Mouse (Mus musculus): Measurements from ENCODE around the gene Plppr2. TPM values are rescaled to one million over a fixed set of nuclear protein-coding genes. Genes with fewer than 3 reads are reported as not detected.

The Plppr2 gene
- polyA plus RNA-seq, 1 experiment from 2014 or later: 37.8 TPM

DNA sequence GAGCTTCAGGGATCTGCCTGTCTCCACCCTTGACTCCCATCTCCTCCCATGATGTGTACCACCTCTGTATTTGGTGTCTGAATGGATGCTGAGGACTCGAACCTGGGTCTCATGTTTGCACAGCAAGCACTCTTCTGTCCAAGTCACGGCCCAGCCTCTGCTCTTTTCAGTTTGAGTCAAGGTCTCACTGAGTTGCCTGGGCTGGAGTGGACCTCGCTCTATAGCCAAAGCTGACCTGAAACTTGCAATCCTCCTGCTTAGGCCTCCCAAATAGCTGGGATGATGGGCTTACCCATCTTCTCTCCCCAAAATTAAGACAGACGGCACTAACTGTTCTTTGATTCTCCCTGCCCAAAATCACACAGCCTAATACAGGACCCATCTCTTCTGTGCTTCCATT lies 13.8 kb upstream of the Plppr2 start:
- no peak for ATAC-seq

DNA sequence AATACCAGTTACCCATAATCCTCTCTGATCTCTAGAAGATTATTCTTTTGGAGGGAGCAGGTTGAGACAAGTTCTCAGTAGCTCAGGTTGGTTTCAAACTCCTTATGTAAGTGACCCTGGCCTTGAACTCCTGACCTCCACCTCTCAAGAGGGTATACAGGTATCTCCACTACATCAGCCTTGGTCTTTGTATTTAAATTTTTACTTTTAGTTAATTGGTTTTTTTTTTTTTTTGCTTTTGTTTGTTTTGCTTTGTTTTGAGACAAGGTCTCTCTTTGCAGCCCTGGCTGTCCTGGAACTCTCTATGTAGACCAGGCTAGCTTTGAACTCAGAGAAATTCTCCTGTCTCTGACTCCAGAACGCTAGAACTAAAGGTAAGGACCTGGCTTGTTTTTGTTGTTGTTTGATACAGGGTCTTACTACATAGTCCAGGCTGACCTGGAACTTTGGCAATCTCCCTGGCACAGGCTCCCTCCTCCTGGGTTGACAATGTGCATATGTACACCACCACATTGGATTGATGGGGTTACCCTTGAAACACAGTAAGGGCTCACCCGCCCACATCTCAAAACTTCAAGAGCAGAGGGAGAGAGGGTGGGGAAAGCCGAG lies 13.2 kb upstream of the Plppr2 start:
- Histone ChIP-seq H3K36me3 (ENCODE audit: poor library complexity, severe bottlenecking) (peaks cover 9% of the 10 kb centered on the region; the same call in 1 of the 2 replicates), H3K4me2 (no peak overlapping the region), H3K4me1 (peaks cover 12% of the 10 kb centered on the region), H3K27me3 (no peaks in the 10 kb centered on the region; the same call in 1 of the 2 replicates), H3K4me3 (no peak overlapping the region), H3K9me3 (replicated peaks) (no peaks in the 10 kb centered on the region), H3K9ac (no peak overlapping the region), H3K27ac (no peak overlapping the region)
- 87% methylated on average over 3 of the region's 3 CpGs for WGBS
- no peak for ATAC-seq

More for the DNA sequence above, 13.8 kb upstream of the Plppr2 start:
- Histone ChIP-seq H3K9ac (no peak overlapping the region), H3K4me1 (peaks cover 16% of the 10 kb centered on the region), H3K9me3 (replicated peaks) (no peaks in the 10 kb centered on the region), H3K4me3 (no peak overlapping the region), H3K36me3 (ENCODE audit: poor library complexity, severe bottlenecking) (peaks cover 9% of the 10 kb centered on the region; the same call in 1 of the 2 replicates), H3K27me3 (no peaks in the 10 kb centered on the region; the same call in 1 of the 2 replicates), H3K4me2 (no peak overlapping the region), H3K27ac (no peak overlapping the region)
- 84% methylated on average over 4 of the region's 4 CpGs for WGBS

DNA sequence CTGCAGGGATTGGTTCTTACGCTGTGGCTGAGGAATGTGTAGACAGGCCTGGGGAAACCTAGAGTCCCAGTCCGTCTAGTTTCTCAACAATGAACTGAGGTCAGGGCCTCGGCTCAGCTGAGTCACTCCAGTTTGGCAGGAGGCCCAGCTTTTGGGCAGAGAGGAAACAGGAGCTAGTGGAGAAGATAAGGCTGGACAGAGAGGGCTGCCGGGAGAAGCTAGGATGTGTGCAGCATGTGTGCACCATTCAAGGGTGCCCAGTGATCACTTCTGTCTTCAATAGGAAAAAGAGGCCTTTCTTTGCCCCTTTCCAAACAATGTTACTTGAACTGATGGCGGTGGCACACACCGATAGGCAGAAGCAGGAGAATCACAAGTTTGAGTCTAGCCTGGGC lies 12.7 kb upstream of the Plppr2 start:
- Histone ChIP-seq H3K9ac (no peak overlapping the region), H3K27ac (no peak overlapping the region), H3K27me3 (no peaks in the 10 kb centered on the region; the same call in 1 of the 2 replicates), H3K4me1 (peaks cover 12% of the 10 kb centered on the region), H3K36me3 (ENCODE audit: poor library complexity, severe bottlenecking) (peaks cover 9% of the 10 kb centered on the region; the same call in 1 of the 2 replicates), H3K4me3 (no peak overlapping the region), H3K9me3 (replicated peaks) (no peaks in the 10 kb centered on the region), H3K4me2 (no peak overlapping the region)
- ATAC-seq: no peak
- WGBS: 75% methylated on average over 6 of the region's 6 CpGs

DNA sequence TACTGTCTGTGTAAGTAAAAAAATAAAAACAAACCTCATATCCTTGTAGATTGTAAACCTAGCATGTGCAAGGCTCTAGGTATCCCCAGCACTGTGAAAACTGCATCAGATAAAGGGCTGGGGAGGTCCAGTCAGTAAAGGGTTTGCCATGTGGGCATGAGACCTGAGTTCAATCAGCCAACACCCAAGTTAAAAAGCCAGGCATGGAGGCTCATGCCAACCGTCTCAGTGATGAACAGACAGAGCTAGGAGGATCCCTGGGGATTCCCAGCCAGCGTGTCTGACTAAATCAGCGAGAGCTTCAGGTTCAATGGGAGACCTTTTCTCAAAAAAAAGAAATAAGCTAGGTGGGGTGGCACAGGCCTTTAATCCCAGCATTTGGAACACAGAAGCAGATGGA lies 11.8 kb upstream of the Plppr2 start:
- Histone ChIP-seq H3K9me3 (replicated peaks) (no peaks in the 10 kb centered on the region), H3K9ac (no peak overlapping the region), H3K27me3 (no peaks in the 10 kb centered on the region; the same call in 1 of the 2 replicates), H3K36me3 (ENCODE audit: poor library complexity, severe bottlenecking) (peaks cover 9% of the 10 kb centered on the region; the same call in 1 of the 2 replicates), H3K27ac (no peak overlapping the region), H3K4me1 (peaks cover 12% of the 10 kb centered on the region), H3K4me2 (no peak overlapping the region), H3K4me3 (no peak overlapping the region)
- WGBS: 93% methylated on average over 3 of the region's 3 CpGs
- no peak for ATAC-seq

DNA sequence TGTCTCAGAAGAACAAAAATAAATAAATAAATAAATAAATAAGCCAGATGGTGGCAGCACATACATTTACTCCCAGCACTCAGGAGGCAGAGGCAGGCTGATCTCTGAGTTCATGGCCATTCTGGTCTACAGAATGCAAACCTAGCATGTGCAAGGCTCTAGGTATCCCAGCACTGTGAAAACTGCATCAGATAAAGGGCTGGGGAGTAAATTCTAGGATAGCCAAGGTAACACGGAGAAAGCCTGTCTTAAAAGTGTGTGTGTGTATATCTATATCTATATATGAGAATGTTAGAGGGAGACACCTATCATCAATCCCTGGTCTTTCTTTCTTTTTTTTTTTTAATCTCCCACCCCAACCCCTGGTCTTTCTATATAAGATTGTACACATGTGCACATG lies 11.3 kb upstream of the Plppr2 start:
- ATAC-seq: no peak
- no peak overlapping the region for H3K9ac ChIP-seq
- 95% methylated on average over 1 of the region's 1 CpGs for WGBS
- H3K36me3 ChIP-seq (ENCODE audit: poor library complexity, severe bottlenecking): peaks cover 9% of the 10 kb centered on the region; the same call in 1 of the 2 replicates
- H3K27me3 ChIP-seq: no peaks in the 10 kb centered on the region; the same call in 1 of the 2 replicates
- H3K4me3 ChIP-seq: no peak overlapping the region
- H3K9me3 ChIP-seq (replicated peaks): no peaks in the 10 kb centered on the region
- H3K27ac ChIP-seq: no peak overlapping the region
- H3K4me1 ChIP-seq: peaks cover 12% of the 10 kb centered on the region
- H3K4me2 ChIP-seq: 0 out of 2 replicates have a peak overlapping the region, but pooled peaks have one; percentile 64

DNA sequence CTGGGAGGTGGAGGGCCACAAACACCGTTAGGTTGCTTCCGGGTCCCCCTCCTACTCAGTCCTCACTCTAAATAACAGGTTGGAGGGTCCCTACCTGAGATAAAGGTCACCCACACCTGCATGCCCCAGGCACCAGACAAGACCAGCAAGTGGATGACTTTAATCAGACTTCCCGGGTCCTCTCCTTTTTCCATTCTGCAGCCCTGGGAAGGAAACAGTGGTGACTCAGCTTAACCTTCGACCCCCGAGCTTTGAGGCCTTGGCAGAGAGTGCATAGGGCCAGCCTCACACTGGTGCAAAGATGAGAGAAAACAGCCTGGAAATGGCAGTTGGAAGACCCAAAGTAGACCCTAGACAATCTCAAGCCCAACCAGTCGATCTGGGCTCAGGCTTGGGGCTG lies 10.7 kb upstream of the Plppr2 start:
- peak overlapping the region; percentile 64 for H3K4me2 ChIP-seq
- H3K27ac ChIP-seq: no peak overlapping the region
- no peaks in the 10 kb centered on the region for H3K9me3 ChIP-seq (replicated peaks)
- no peak for ATAC-seq
- 84% methylated on average over 6 of the region's 6 CpGs for WGBS
- H3K4me3 ChIP-seq: peak overlapping the region; percentile 55
- peaks cover 12% of the 10 kb centered on the region for H3K4me1 ChIP-seq
- peak overlapping the region; percentile 77 for H3K9ac ChIP-seq
- H3K36me3 ChIP-seq (ENCODE audit: poor library complexity, severe bottlenecking): peaks cover 9% of the 10 kb centered on the region; the same call in 1 of the 2 replicates
- no peaks in the 10 kb centered on the region for H3K27me3 ChIP-seq

DNA sequence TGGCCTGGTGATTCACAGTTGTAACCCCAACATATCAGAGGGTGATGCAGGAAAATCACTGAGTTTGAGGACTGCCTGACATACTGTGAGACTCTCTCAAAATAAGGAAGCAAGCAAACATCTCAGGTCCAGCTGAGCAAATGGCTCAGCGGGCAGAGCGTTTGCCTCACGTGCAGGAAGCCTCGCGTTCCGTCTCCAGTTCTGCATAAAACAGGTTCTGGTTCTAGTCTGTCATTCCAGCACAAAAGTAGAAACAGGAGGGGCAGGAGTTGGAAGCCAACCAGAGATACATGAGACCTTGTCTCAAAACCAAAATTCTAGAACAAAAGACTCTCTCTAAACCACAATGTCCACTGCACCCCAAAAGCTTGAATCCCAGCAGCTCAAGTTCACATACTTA lies 10.0 kb upstream of the Plppr2 start:
- H3K4me2 ChIP-seq: peak overlapping the region; percentile 64
- peaks cover 12% of the 10 kb centered on the region for H3K4me1 ChIP-seq
- peak overlapping the region; percentile 60 for H3K27ac ChIP-seq
- peaks cover 8% of the 10 kb centered on the region; the same call in 1 of the 2 replicates for H3K36me3 ChIP-seq (ENCODE audit: poor library complexity, severe bottlenecking)
- WGBS: 1% methylated on average over 6 of the region's 6 CpGs
- H3K4me3 ChIP-seq: peak overlapping the region; percentile 55
- no peaks in the 10 kb centered on the region for H3K27me3 ChIP-seq
- no peaks in the 10 kb centered on the region for H3K9me3 ChIP-seq (replicated peaks)
- no peak for ATAC-seq
- peak overlapping the region; percentile 77 for H3K9ac ChIP-seq

DNA sequence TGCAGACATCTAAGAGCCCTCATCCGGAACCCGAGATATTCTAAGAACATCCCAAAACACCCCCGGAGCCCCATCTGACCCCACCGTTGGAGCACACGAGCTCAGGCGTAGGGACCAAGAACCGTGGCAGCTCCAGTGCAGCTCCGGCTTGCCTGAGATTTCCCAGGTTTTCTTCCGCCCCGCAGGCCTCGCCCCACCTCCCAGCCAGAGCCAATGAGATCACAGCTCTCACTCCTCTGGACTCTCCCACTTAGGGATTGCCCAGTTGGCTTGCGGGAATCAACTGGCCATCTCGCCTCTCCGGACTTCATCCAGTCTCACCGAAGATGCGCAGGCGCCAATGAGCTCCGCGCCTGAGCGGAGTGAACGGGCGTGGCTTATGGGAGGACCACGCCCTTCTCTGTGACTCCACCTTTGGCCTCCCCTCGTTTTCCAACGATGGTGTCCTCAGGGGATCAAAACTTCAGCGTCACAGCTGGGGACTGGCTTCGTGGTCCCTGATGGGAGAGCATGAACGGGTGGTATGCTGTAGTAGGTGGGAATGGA lies 9.6 kb upstream of the Plppr2 start, which contains the start of the genes Ccdc159 and Tmem205:
Gene Ccdc159, plus strand, starts transcription at position 264 of the 546 bp plus-strand sequence.
Gene Tmem205, minus strand, starts transcription at position 349 of the 546 bp plus-strand sequence.
- peaks cover 6% of the 10 kb centered on the region; the same call in 1 of the 2 replicates for H3K36me3 ChIP-seq (ENCODE audit: poor library complexity, severe bottlenecking)
- H3K4me3 ChIP-seq: peak within 1 kb of the TSS; percentile 55
- peak within 1 kb of the TSS; percentile 60 for H3K27ac ChIP-seq
- peaks cover 12% of the 10 kb centered on the region for H3K4me1 ChIP-seq
- H3K4me2 ChIP-seq: peak within 1 kb of the TSS; percentile 64
- H3K27me3 ChIP-seq: no peaks in the 10 kb centered on the region
- peak within 1 kb of the TSS; percentile 77 for H3K9ac ChIP-seq
- under 1% methylated on average over 28 of the region's 28 CpGs for WGBS
- no peaks in the 10 kb centered on the region for H3K9me3 ChIP-seq (replicated peaks)
- peak; percentile 97 for ATAC-seq

DNA sequence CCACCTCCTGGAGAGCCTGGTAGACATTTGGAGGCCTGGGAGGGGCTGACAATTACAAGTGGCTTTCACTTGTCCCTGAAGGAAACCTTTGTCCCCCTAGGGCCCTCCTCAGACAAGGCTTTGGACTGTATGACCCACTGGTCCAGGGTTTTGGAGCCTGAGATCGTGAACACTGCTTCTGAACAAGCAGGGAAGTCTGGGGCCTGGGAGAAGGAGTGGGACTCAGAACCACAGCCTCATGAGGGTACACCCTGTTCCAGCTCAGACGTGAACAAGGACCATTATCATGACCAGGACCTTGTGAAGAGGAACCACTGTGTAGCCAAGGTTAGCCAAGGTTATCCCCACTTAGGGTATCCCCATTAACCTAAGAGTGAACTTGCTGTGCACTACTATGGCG lies 7.6 kb upstream of the Plppr2 start:
- Histone ChIP-seq H3K27ac (no peak overlapping the region), H3K4me2 (no peak overlapping the region), H3K9ac (no peak overlapping the region), H3K4me3 (no peak overlapping the region), H3K27me3 (no peaks in the 10 kb centered on the region), H3K4me1 (peaks cover 12% of the 10 kb centered on the region), H3K9me3 (replicated peaks) (no peaks in the 10 kb centered on the region), H3K36me3 (ENCODE audit: poor library complexity, severe bottlenecking) (peaks cover 6% of the 10 kb centered on the region; the same call in 1 of the 2 replicates)
- no peak for ATAC-seq
- 88% methylated on average over 3 of the region's 3 CpGs for WGBS

DNA sequence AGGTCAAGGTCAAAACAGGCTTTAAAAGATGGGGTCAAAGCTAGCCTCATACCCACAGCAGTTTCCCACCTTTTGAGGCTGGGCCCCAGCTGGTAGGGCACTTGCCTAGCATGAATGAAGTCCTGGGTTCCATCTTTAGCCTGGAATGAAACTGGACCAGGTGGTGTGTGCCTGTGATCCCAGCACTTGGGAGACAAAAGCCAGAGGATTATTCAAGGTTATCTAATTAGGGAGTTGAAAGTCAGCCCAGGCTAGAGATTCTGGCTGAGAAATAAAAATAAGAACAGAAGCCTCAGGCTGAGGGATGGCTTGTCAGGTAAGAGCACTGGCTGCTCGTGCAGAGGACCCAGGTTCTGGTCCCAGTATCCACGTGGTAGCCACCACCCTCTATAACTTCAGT lies 4.8 kb upstream of the Plppr2 start:
- ATAC-seq: no peak

DNA sequence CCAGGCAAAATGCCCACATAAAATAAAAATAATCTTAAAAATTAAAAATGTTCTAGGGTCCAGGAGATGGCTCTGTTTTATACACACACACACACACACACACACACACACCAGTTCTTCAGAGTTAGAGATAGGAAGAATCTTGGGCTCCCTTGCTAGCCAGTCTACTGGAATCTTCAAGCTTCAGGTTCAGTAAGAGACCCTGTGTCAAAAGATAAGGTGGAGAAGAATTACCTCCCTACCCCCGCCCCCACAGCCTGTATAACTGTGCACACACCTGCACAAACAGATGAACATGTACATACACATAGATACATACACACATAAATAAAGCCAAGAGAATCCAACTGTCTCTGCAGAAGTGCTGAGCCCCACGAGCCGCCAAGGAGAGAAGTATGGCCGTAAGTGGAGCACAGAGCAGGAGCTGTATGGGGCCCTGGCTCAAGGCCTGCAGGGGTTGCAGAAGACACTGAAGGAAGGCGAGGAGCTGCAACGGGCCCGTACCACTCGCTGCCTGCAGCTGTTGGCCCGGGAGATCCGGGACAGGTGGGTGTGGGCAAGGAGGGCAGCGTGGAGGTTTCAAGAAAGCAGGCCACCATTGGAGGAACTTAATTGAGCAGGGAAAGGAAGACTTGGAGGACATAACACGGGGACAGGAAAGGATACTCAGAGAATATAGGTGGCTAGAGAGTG lies 4.2 kb upstream of the Plppr2 start:
- WGBS: 67% methylated on average over 12 of the region's 12 CpGs
- Histone ChIP-seq H3K4me2 (no peak overlapping the region), H3K9ac (no peak overlapping the region), H3K4me1 (peaks cover 11% of the 10 kb centered on the region), H3K27me3 (no peaks in the 10 kb centered on the region), H3K9me3 (replicated peaks) (no peaks in the 10 kb centered on the region), H3K27ac (no peak overlapping the region), H3K4me3 (no peak overlapping the region), H3K36me3 (ENCODE audit: poor library complexity, severe bottlenecking) (no peaks in the 10 kb centered on the region)
- no peak for ATAC-seq

More for the DNA sequence above, 4.8 kb upstream of the Plppr2 start:
- Histone ChIP-seq H3K9ac (no peak overlapping the region), H3K27ac (no peak overlapping the region), H3K4me3 (no peak overlapping the region), H3K4me1 (peaks cover 6% of the 10 kb centered on the region), H3K9me3 (replicated peaks) (no peaks in the 10 kb centered on the region), H3K36me3 (ENCODE audit: poor library complexity, severe bottlenecking) (no peaks in the 10 kb centered on the region), H3K4me2 (no peak overlapping the region), H3K27me3 (no peaks in the 10 kb centered on the region)
- 47% methylated on average over 2 of the region's 2 CpGs for WGBS

DNA sequence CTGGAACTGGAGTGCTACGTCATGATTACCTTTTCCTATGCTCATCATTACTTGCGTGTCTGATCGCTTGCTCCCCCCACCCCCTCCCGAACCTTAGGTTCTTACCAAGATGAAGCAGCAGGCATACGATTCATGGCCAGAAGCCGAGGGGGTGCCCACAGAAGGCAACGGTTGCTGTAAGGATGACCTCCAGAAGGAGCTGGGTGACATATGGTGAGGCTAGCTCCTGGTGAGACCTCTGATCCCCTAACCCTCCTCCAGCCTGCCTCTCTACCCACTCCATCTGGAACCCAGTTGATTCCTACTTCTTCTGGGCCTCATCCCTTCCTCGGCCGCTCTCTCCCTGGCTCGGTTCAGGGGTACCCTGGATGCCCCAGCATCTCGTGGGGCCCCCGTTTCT lies 2.8 kb upstream of the Plppr2 start:
- Histone ChIP-seq H3K4me2 (no peak overlapping the region), H3K9me3 (replicated peaks) (no peaks in the 10 kb centered on the region), H3K4me1 (peaks cover 21% of the 10 kb centered on the region), H3K27ac (no peak overlapping the region), H3K4me3 (no peak overlapping the region), H3K27me3 (no peaks in the 10 kb centered on the region), H3K9ac (no peak overlapping the region), H3K36me3 (ENCODE audit: poor library complexity, severe bottlenecking) (0 out of 2 replicates have a peak, but pooled peaks cover 3% of the 10 kb centered on the region)
- no peak for ATAC-seq
- 92% methylated on average over 12 of the region's 12 CpGs for WGBS
